Mouse (Mus musculus): ENCODE data around the gene Cdc37l1.

DNA sequence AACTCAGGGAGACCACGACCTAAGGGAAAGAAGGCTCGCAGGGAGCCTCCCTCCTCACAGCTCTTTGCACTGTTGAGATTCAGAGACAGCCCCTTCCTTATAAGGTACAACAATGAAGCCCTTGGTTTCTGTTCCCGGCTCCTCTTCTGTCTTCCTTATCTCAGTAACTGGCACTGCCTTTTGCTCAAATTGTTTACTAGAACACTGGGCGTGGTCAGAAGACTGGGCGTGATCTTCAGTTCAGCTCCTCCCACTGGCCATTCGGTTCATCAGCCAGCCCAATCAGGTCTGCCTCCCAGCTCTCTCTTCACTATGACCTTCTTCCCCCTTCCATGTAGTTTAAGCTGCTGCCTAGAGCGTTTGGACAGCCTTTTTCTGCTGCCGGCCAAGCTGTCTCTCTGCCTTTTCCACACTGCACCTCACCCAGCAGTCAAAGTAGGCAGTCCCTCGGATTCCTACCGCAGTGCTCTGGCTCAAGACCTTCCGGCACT lies 76.9 kb downstream of the Cdc37l1 start:
- TF ChIP-seq ZNF384 (IDR thresholded peaks at IDR 0.05; ENCODE audit: low read depth, low read length): no peak
- TF ChIP-seq CHD2 (IDR thresholded peaks at IDR 0.05; ENCODE audit: low read depth, low read length): no peak
- TF ChIP-seq HCFC1 (IDR thresholded peaks at IDR 0.05; ENCODE audit: borderline replicate concordance, insufficient read depth, low read length): no peak
- TF ChIP-seq ZC3H11A (IDR thresholded peaks at IDR 0.05; ENCODE audit: borderline replicate concordance, low read depth, low read length): no peak

Measured in ES-E14 (cell line).